ENCODE assay signal across 8 mouse cellular contexts in genomic region chr11:101070189-101070527, GRCm38 (mm10). TPM values are rescaled to one million over a fixed set of nuclear protein-coding genes. Genes with fewer than 3 reads are reported as not detected.
DNase-seq lines count a peak whose midpoint lies in the region; ATAC-seq and TF ChIP-seq lines count a peak whose summit lies in the region.

No protein-coding gene starts in this region.

- no peak for TF ChIP-seq POLR2A in small intestine, adult 2 months (IDR thresholded peaks at IDR 0.05; ENCODE audit: low read depth, low read length)

- H3K27me3 ChIP-seq in lung, embryonic 16.5 days (ENCODE audit: control insufficient read depth, insufficient read depth, low read depth, low read length) = no peaks in the 10 kb centered on the region
- H3K27me3 ChIP-seq in erythroblast, embryonic 14.5 days (ENCODE audit: control insufficient read depth) = peaks cover 61% of the 10 kb centered on the region
- peaks cover 37% of the 10 kb centered on the region for H3K27me3 ChIP-seq in limb, embryonic 13.5 days
- H3K27me3 ChIP-seq in small intestine, adult 2 months (ENCODE audit: control insufficient read depth, insufficient read depth, low read length) = no peaks in the 10 kb centered on the region

- peak overlapping the region; percentile 86 for H3K9ac ChIP-seq in lung, embryonic 16.5 days (ENCODE audit: low read length)
- H3K9ac ChIP-seq in limb, embryonic 13.5 days = peak overlapping the region; percentile 84

- no peak for DNase-seq in lung, postnatal 14 days
- DNase-seq in MN1 (ENCODE audit: low spot score) = no peak
- no peak for DNase-seq in adrenal gland, adult 8-10 months
- DNase-seq in lung, postnatal 36 days = no peak

- peak overlapping the region; percentile 84 for H3K4me3 ChIP-seq in lung, embryonic 16.5 days (ENCODE audit: low read length)
- H3K4me3 ChIP-seq in erythroblast, embryonic 14.5 days (replicated peaks) = peak overlapping the region; percentile 81
- peak overlapping the region; percentile 75 for H3K4me3 ChIP-seq in limb, embryonic 13.5 days
- peak overlapping the region; percentile 82 for H3K4me3 ChIP-seq in small intestine, adult 2 months (ENCODE audit: low read depth, low read length)

- H3K9me3 ChIP-seq in lung, embryonic 16.5 days (ENCODE audit: control insufficient read depth, low read length) = no peaks in the 10 kb centered on the region
- peaks cover 4% of the 10 kb centered on the region; the same call in 1 of the 2 replicates for H3K9me3 ChIP-seq in erythroblast, embryonic 14.5 days (ENCODE audit: control insufficient read depth, low read length)
- no peaks in the 10 kb centered on the region for H3K9me3 ChIP-seq in limb, embryonic 13.5 days

- peaks cover 20% of the 10 kb centered on the region for H3K4me1 ChIP-seq in lung, embryonic 16.5 days (replicated peaks; ENCODE audit: control insufficient read depth, insufficient read depth, low read length)
- H3K4me1 ChIP-seq in erythroblast, embryonic 14.5 days (ENCODE audit: control insufficient read depth) = peaks cover 46% of the 10 kb centered on the region
- peaks cover 16% of the 10 kb centered on the region for H3K4me1 ChIP-seq in limb, embryonic 13.5 days
- peaks cover 6% of the 10 kb centered on the region for H3K4me1 ChIP-seq in small intestine, adult 2 months (ENCODE audit: control insufficient read depth, insufficient read depth, insufficient read length, low read length)

- peak; percentile 57 for ATAC-seq in lung, embryonic 16.5 days (ENCODE audit: low read depth)
- peak; percentile 42 for ATAC-seq in limb, embryonic 13.5 days (ENCODE audit: low FRiP score, low read depth)

- WGBS in lung, embryonic 16.5 days = 0% methylated on average over 29 of the region's 36 CpGs
- under 1% methylated on average over 30 of the region's 36 CpGs for WGBS in limb, embryonic 13.5 days
- under 1% methylated on average over 36 of the region's 36 CpGs for WGBS in small intestine, adult 2 months

- TF ChIP-seq CTCF in small intestine, adult 2 months (IDR thresholded peaks at IDR 0.05; ENCODE audit: extremely low read depth, insufficient read length, insufficient replicate concordance, low read depth, low read length) = no peak

- H3K4me2 ChIP-seq in lung, embryonic 16.5 days (ENCODE audit: low read depth, low read length) = peak overlapping the region; percentile 99
- H3K4me2 ChIP-seq in limb, embryonic 13.5 days (replicated peaks) = peak overlapping the region; percentile 99

- H3K27ac ChIP-seq in lung, embryonic 16.5 days (ENCODE audit: low read length) = peak overlapping the region; percentile 39; the same call in 1 of the 2 replicates
- H3K27ac ChIP-seq in limb, embryonic 13.5 days = no peak overlapping the region
- H3K27ac ChIP-seq in small intestine, adult 2 months (ENCODE audit: insufficient read depth, low read depth, low read length) = no peak overlapping the region

- no peaks in the 10 kb centered on the region for H3K36me3 ChIP-seq in lung, embryonic 16.5 days (ENCODE audit: control insufficient read depth, insufficient read depth, low read length)
- H3K36me3 ChIP-seq in erythroblast, embryonic 14.5 days (ENCODE audit: control insufficient read depth) = peaks cover 12% of the 10 kb centered on the region
- no peaks in the 10 kb centered on the region for H3K36me3 ChIP-seq in limb, embryonic 13.5 days
- no peaks in the 10 kb centered on the region for H3K36me3 ChIP-seq in small intestine, adult 2 months (ENCODE audit: control insufficient read depth, insufficient read depth, low read length)

RNA-seq across cellular contexts. Expression of gene Naglu, which starts 0.3 kb away (rescaled TPM):
- 20.6 and 23.1 TPM in 2 replicates for polyA plus RNA-seq in lung, embryonic 16.5 days (2015; fragmentation: Nextera tagmentation; extraction: Ambion mirVana)
- polyA plus RNA-seq in erythroblast, embryonic 14.5 days (2012) = 0.05 and 0.14 TPM in 2 replicates
- polyA plus RNA-seq in limb, embryonic 13.5 days (2015; fragmentation: Nextera tagmentation; extraction: Ambion mirVana) = 9.4 and 9.8 TPM in 2 replicates
- polyA plus RNA-seq in small intestine, adult 2 months (2012; rRNA removed) = 11.8 and 19.1 TPM in 2 replicates
- 10 to 100 TPM; 45.3 to 51.8 (median 49.6) TPM for total RNA-seq in adrenal gland, adult 8-10 months (2022)

RNA-seq across cellular contexts. Expression of gene Hsd17b1, which starts 8.1 kb away (rescaled TPM):
- 0.15 and 0.19 TPM in 2 replicates for polyA plus RNA-seq in lung, embryonic 16.5 days (2015; fragmentation: Nextera tagmentation; extraction: Ambion mirVana)
- 0.04 and 0.06 TPM in 2 replicates for polyA plus RNA-seq in erythroblast, embryonic 14.5 days (2012)
- polyA plus RNA-seq in limb, embryonic 13.5 days (2015; fragmentation: Nextera tagmentation; extraction: Ambion mirVana) = 0.28 TPM in 1 of 2 replicates, not detected in the other
- 0.20 and 0.28 TPM in 2 replicates for polyA plus RNA-seq in small intestine, adult 2 months (2012; rRNA removed)
- 1 to 10 TPM; 1.7 to 2.4 (median 2.0) TPM for total RNA-seq in adrenal gland, adult 8-10 months (2022)

RNA-seq across cellular contexts. Expression of gene Coasy, which starts 12.2 kb away (rescaled TPM):
- 39.7 and 45.1 TPM in 2 replicates for polyA plus RNA-seq in lung, embryonic 16.5 days (2015; fragmentation: Nextera tagmentation; extraction: Ambion mirVana)
- polyA plus RNA-seq in erythroblast, embryonic 14.5 days (2012) = 0.65 and 0.87 TPM in 2 replicates
- polyA plus RNA-seq in limb, embryonic 13.5 days (2015; fragmentation: Nextera tagmentation; extraction: Ambion mirVana) = 38.1 and 41.6 TPM in 2 replicates
- 26.3 and 38.9 TPM in 2 replicates for polyA plus RNA-seq in small intestine, adult 2 months (2012; rRNA removed)
- total RNA-seq in adrenal gland, adult 8-10 months (2022) = 100 to 1,000 TPM in 2 of 4 experiments, 10 to 100 TPM in 2; 70.8 to 104 (median 89.9) TPM

RNA-seq across cellular contexts. Expression of gene Mlx, which starts 16.9 kb away (rescaled TPM):
- 41.3 and 60.3 TPM in 2 replicates for polyA plus RNA-seq in lung, embryonic 16.5 days (2015; fragmentation: Nextera tagmentation; extraction: Ambion mirVana)
- 1.4 and 1.7 TPM in 2 replicates for polyA plus RNA-seq in erythroblast, embryonic 14.5 days (2012)
- 44.1 and 50.5 TPM in 2 replicates for polyA plus RNA-seq in limb, embryonic 13.5 days (2015; fragmentation: Nextera tagmentation; extraction: Ambion mirVana)
- polyA plus RNA-seq in small intestine, adult 2 months (2012; rRNA removed) = 54.1 and 100 TPM in 2 replicates
- total RNA-seq in adrenal gland, adult 8-10 months (2022) = 10 to 100 TPM; 38.1 to 69.0 (median 47.6) TPM

RNA-seq across cellular contexts. Expression of gene Psmc3ip, which starts 25.1 kb away (rescaled TPM):
- 29.3 and 32.3 TPM in 2 replicates for polyA plus RNA-seq in lung, embryonic 16.5 days (2015; fragmentation: Nextera tagmentation; extraction: Ambion mirVana)
- polyA plus RNA-seq in erythroblast, embryonic 14.5 days (2012) = 3.9 and 5.2 TPM in 2 replicates
- polyA plus RNA-seq in limb, embryonic 13.5 days (2015; fragmentation: Nextera tagmentation; extraction: Ambion mirVana) = 43.0 and 44.5 TPM in 2 replicates
- 0.22 and 0.46 TPM in 2 replicates for polyA plus RNA-seq in small intestine, adult 2 months (2012; rRNA removed)
- total RNA-seq in adrenal gland, adult 8-10 months (2022) = 1 to 10 TPM; 3.6 to 5.9 (median 4.2) TPM

Comparison
In these comparisons a context has a peak if more than half of its experiments do, and no peak if none do; other contexts are left out.
1. RNA of gene Coasy, which starts 12.2 kb away (polyA plus RNA-seq): 38.1 to 41.6 TPM in limb, embryonic 13.5 days, 39.7 to 45.1 TPM in lung, embryonic 16.5 days and 26.3 to 38.9 TPM in small intestine, adult 2 months; 0.65 to 0.87 TPM in erythroblast, embryonic 14.5 days; every median in the first group is over 10 times any median in the second.
2. Peak in every context shown above with its lines, with median percentiles within 50 percentile points of each other: H3K4me3 ChIP-seq.